Mouse (Mus musculus) megakaryocyte, embryonic 14.5 days (primary cell): ENCODE data around the gene Slc39a11. TPM values are rescaled to one million over a fixed set of nuclear protein-coding genes. Genes with fewer than 3 reads are reported as not detected.
A peak's percentile ranks its signal among the peaks of the same experiment; 100 is the strongest.

Experiments
- H3K27me3 ChIP-seq: replicated peaks from 2 replicates; pipeline ENCODE3; 2012; ENCODE audit warnings: inconsistent platforms
- H3K36me3 ChIP-seq: replicated peaks from 2 replicates; pipeline ENCODE3; 2012; ENCODE audit warnings: low read length, inconsistent platforms, mixed read lengths
- H3K4me1 ChIP-seq: 2 replicates; pipeline ENCODE4 v1.6.1; 2012; ENCODE audit warnings: inconsistent platforms
- H3K4me3 ChIP-seq: replicated peaks from 2 replicates; pipeline ENCODE3; 2012; ENCODE audit warnings: moderate library complexity, mild to moderate bottlenecking, inconsistent platforms
- H3K9me3 ChIP-seq: 2 replicates; pipeline ENCODE4 v1.6.1; 2012; ENCODE audit warnings: inconsistent platforms
- FLI1 ChIP-seq: IDR thresholded peaks from 2 replicates; pipeline ENCODE4 v1.6.1; 2012; ENCODE audit warnings: low read length, inconsistent platforms, mixed read lengths
- GATA1 ChIP-seq: IDR thresholded peaks from 3 replicates; pipeline ENCODE4 v1.6.1; 2012; ENCODE audit warnings: mixed read lengths, low read length, inconsistent platforms, borderline replicate concordance
- polyA plus RNA-seq: library from polyadenylated mRNA; stranded (reverse); fragments of >175 nt; gene quantifications from 2 replicates; pipeline ENCODE4 v1.2.3, GENCODE M21; 2012; ENCODE audit warnings: low replicate concordance; ENCODE audit not compliant: insufficient read depth

Gene Slc39a11
- polyA plus RNA-seq, 1 experiment, result 20.6 TPM

- no peaks in the 10 kb centered on the region for H3K27me3 ChIP-seq
- no peak for TF ChIP-seq GATA1
- no peak for TF ChIP-seq FLI1
- H3K4me1 ChIP-seq, result no peaks in the 10 kb centered on the region
- peaks cover 69% of the 10 kb centered on the region for H3K9me3 ChIP-seq
- peaks cover 26% of the 10 kb centered on the region for H3K36me3 ChIP-seq
- H3K4me3 ChIP-seq, result no peak overlapping the region
Measured at GRCm38 (mm10) chr11:113537199-113537586, 112.7 kb downstream of the Slc39a11 start.

GRCm38 (mm10) chr11:113536308-113537198 lies 113.3 kb downstream of the Slc39a11 start:
- Histone ChIP-seq H3K9me3 (peaks cover 67% of the 10 kb centered on the region), H3K36me3 (peaks cover 19% of the 10 kb centered on the region), H3K27me3 (no peaks in the 10 kb centered on the region), H3K4me3 (no peak overlapping the region), H3K4me1 (no peaks in the 10 kb centered on the region)
- TF ChIP-seq FLI1 (no peak), GATA1 (no peak)

- no peaks in the 10 kb centered on the region for H3K4me1 ChIP-seq
- peaks cover 17% of the 10 kb centered on the region for H3K36me3 ChIP-seq
- no peak overlapping the region for H3K4me3 ChIP-seq
- H3K27me3 ChIP-seq, result no peaks in the 10 kb centered on the region
- peaks cover 63% of the 10 kb centered on the region for H3K9me3 ChIP-seq
- TF ChIP-seq FLI1 (no peak), GATA1 (no peak)
Measured at GRCm38 (mm10) chr11:113534341-113534740, 115.5 kb downstream of the Slc39a11 start.

DNA sequence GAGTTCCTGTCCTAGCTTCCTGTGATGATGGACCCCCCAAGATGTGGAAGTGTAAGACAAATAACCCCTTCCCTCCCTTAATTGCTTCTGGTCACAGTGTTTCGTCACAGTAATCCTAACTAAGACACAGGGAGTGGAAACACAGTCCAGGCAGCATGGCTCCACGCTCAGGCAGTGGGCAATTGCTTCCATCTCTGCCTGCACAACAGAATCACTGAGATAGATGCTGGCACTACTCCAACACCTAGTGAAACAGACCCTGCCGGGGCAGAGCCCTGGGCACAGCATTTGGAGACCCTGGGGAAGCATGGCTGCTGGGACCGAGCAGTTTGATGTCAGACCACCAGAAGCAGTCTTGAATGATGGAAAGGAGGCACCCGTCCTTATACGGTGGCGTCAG lies 115.9 kb downstream of the Slc39a11 start:
- no peaks in the 10 kb centered on the region for H3K27me3 ChIP-seq
- no peak overlapping the region for H3K4me3 ChIP-seq
- no peaks in the 10 kb centered on the region for H3K4me1 ChIP-seq
- peaks cover 17% of the 10 kb centered on the region for H3K36me3 ChIP-seq
- no peak for TF ChIP-seq GATA1
- no peak for TF ChIP-seq FLI1
- peaks cover 67% of the 10 kb centered on the region for H3K9me3 ChIP-seq

- no peak for TF ChIP-seq GATA1
- no peak for TF ChIP-seq FLI1
- H3K36me3 ChIP-seq, result peaks cover 37% of the 10 kb centered on the region
- no peaks in the 10 kb centered on the region for H3K4me1 ChIP-seq
- no peak overlapping the region for H3K4me3 ChIP-seq
- no peaks in the 10 kb centered on the region for H3K27me3 ChIP-seq
- peaks cover 75% of the 10 kb centered on the region for H3K9me3 ChIP-seq
Measured at GRCm38 (mm10) chr11:113528391-113528790, 121.5 kb downstream of the Slc39a11 start.

GRCm38 (mm10) chr11:113525731-113526130 lies 124.1 kb downstream of the Slc39a11 start:
- Histone ChIP-seq H3K9me3 (peaks cover 82% of the 10 kb centered on the region), H3K36me3 (peaks cover 57% of the 10 kb centered on the region), H3K27me3 (no peaks in the 10 kb centered on the region), H3K4me3 (no peak overlapping the region), H3K4me1 (no peaks in the 10 kb centered on the region; the same call in 1 of the 2 replicates)
- TF ChIP-seq FLI1 (no peak), GATA1 (no peak)

DNA sequence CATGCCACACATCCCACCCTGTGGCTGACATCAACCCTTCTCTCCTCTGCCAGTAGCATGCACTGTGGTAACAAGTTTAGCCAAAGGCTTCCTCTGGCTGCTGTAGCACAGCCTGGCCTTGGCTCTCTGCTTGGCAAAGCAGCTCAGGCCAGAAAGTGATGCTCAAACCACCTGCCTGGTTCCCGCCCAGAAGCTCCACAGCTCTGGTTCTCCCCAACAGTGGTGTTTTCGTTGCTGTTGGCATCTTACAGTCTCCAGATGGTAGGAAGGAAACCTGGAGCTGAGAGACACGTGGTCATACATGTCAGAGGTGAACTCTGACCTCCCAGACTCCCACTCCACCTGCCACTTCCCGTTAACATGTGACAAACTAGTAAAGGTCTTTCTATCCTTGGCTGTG lies 127.2 kb downstream of the Slc39a11 start:
- H3K27me3 ChIP-seq, result no peaks in the 10 kb centered on the region
- H3K4me3 ChIP-seq, result no peak overlapping the region
- H3K9me3 ChIP-seq, result peaks cover 78% of the 10 kb centered on the region
- H3K4me1 ChIP-seq, result peaks cover 11% of the 10 kb centered on the region
- peaks cover 58% of the 10 kb centered on the region for H3K36me3 ChIP-seq
- TF ChIP-seq FLI1, result no peak
- TF ChIP-seq GATA1, result no peak

DNA sequence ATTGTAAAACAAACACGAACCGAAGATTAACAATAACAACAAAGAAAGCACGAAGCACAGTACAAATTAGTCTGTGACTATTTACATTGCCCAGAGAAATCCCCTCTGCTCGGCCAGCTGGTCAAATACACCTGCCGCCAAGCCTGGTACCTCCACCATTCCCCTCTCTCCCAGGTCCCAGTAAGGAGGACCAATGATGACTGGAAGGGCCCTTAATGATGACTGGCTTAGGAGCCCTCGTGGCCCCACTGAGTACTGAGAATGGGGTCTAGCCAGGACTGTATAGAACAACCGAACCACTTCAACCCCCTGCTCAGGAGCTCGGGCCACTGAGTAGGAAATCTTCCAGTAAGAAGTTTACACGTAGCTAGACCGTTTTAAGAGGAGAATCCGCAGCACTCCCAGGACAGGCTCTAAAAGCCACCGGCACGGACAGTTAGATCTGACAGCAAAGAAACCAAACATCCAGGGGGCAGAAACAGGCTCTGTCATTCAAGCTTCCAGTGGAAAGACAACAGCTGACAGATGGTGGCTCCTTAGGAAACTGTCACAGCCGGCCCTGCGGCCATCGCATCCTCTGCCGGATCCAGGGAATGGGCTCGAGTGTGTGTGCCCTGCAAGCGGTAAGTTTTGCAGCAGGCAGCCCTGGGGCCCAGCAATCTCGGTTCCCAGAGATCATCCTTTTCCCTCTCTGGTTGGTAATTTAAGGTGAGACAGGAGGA lies 128.2 kb downstream of the Slc39a11 start:
- no peak overlapping the region for H3K4me3 ChIP-seq
- H3K9me3 ChIP-seq, result peaks cover 67% of the 10 kb centered on the region
- peaks cover 11% of the 10 kb centered on the region for H3K4me1 ChIP-seq
- peaks cover 53% of the 10 kb centered on the region for H3K36me3 ChIP-seq
- H3K27me3 ChIP-seq, result no peaks in the 10 kb centered on the region
- TF ChIP-seq GATA1 (no peak), FLI1 (no peak)

- Histone ChIP-seq H3K36me3 (peaks cover 46% of the 10 kb centered on the region), H3K4me1 (peaks cover 11% of the 10 kb centered on the region), H3K4me3 (no peak overlapping the region), H3K9me3 (peaks cover 60% of the 10 kb centered on the region), H3K27me3 (no peaks in the 10 kb centered on the region)
- no peak for TF ChIP-seq GATA1
- TF ChIP-seq FLI1, result no peak
Measured at GRCm38 (mm10) chr11:113520851-113521461, 128.9 kb downstream of the Slc39a11 start.

DNA sequence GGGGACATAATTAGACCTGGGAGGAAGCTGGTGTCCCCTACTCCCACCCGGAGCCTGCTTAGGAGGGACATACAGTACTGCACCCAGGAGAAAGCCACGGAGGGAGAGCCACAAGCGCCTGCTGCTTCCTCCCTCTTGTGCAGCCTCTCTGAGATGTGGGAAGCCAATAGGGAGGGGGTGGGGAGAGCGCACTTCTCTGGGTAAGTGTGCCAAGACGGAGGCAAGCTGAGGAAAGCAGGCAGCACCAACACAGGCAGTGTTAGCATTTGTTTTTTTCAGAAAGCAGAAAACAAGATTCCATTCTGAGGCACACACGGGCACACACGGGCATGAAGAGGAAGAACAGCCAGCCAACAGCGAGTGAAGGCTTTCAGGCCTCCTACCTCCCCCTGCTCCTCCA lies 129.5 kb downstream of the Slc39a11 start:
- Histone ChIP-seq H3K9me3 (peaks cover 54% of the 10 kb centered on the region), H3K36me3 (peaks cover 42% of the 10 kb centered on the region), H3K27me3 (no peaks in the 10 kb centered on the region), H3K4me1 (peaks cover 11% of the 10 kb centered on the region), H3K4me3 (peak overlapping the region; percentile 14)
- no peak for TF ChIP-seq FLI1
- no peak for TF ChIP-seq GATA1
